Mouse (Mus musculus): ENCODE results near the gene Dbr1. TPM values are rescaled to one million over a fixed set of nuclear protein-coding genes. Genes with fewer than 3 reads are reported as not detected.
"Not testable (repeated sequence)": the region's sequence is repeated elsewhere in the genome, so short reads cannot be mapped to it uniquely, and the experiment has no call there.

Gene Dbr1
- total and polyA plus RNA-seq, 3 experiments, result 51.6 to 53.7 TPM; not detected in 1

DNA sequence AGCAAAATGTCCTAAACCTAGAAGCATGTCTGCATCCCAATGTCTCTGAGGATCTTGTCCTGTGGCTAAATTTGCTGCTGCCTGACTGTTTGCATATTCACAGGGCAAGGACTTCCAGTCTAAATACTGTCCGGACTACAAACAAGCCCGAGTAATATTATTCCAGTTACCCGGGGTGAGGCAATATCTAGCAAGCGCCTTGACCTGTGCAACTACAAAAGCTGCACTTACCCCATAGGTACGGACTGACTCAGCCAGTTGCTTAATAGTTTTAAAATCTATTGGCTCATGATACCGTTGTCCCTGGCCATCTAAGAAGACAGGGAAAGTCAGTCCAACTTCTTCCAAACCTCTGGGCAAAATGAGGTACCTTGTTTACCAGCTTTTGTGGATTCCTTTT is 23.5 kb downstream of the Dbr1 start:
- H3K9ac ChIP-seq (ENCODE audit: control insufficient read depth, low read depth, low read length, poor library complexity, severe bottlenecking); H3K79me2 ChIP-seq (ENCODE audit: control insufficient read depth, insufficient read depth, low read length, poor library complexity); H3K9me3 ChIP-seq (replicated peaks; ENCODE audit: insufficient read depth, low read length); H3K27me3 ChIP-seq (ENCODE audit: control insufficient read depth in 1 of 2, insufficient read depth in 2 of 2, low read length in 2 of 2); H3K4me3 ChIP-seq (ENCODE audit: control insufficient read depth in 1 of 2, insufficient read depth in 1 of 2, low read depth in 2 of 2, low read length in 2 of 2); DNase-seq (ENCODE audit: low read depth, low spot score); H3K36me3 ChIP-seq (ENCODE audit: control insufficient read depth in 1 of 2, insufficient read depth in 2 of 2, low read length in 2 of 2); H3K27ac ChIP-seq (ENCODE audit: control insufficient read depth, low read depth, low read length); H3K4me1 ChIP-seq (ENCODE audit: control insufficient read depth in 1 of 2, insufficient read depth in 2 of 2, low read length in 2 of 2): not testable (repeated sequence)

DNA sequence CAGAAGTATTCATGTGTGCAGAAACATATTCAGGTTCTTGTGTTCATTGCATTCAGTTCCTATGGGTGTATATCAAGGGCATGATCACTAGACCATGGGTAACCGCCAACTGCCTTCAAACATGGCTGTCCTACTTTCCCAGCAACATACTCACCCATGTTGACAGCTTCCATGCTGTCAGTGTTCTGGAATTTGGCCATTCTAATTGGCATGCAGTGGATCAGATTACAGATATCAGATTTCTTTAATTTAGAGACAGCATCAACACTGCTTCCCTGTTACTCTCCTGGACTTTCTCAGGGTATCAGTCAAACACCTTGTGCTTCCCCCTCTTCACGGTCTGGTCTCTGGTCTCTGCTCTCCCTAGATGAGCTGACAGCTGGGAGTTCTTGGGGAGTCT is 28.0 kb downstream of the Dbr1 start:
- no peaks in the 10 kb centered on the region for H3K79me2 ChIP-seq (ENCODE audit: control insufficient read depth, insufficient read depth, low read length, poor library complexity)
- H3K9ac ChIP-seq (ENCODE audit: control insufficient read depth, low read depth, low read length, poor library complexity, severe bottlenecking), result no peak overlapping the region
- no peaks in the 10 kb centered on the region for H3K9me3 ChIP-seq (replicated peaks; ENCODE audit: insufficient read depth, low read length)
- no peak overlapping the region for H3K4me3 ChIP-seq (ENCODE audit: control insufficient read depth in 1 of 2, insufficient read depth in 1 of 2, low read depth in 2 of 2, low read length in 2 of 2)
- DNase-seq (ENCODE audit: low read depth, low spot score), result no peak
- no peaks in the 10 kb centered on the region for H3K27me3 ChIP-seq (ENCODE audit: control insufficient read depth in 1 of 2, insufficient read depth in 2 of 2, low read length in 2 of 2)
- no peaks in the 10 kb centered on the region for H3K4me1 ChIP-seq (ENCODE audit: control insufficient read depth in 1 of 2, insufficient read depth in 2 of 2, low read length in 2 of 2)
- H3K27ac ChIP-seq (ENCODE audit: control insufficient read depth, low read depth, low read length), result no peak overlapping the region
- H3K36me3 ChIP-seq (ENCODE audit: control insufficient read depth in 1 of 2, insufficient read depth in 2 of 2, low read length in 2 of 2), result no peaks in the 10 kb centered on the region
- TF ChIP-seq UBTF (IDR thresholded peaks at IDR 0.05; ENCODE audit: borderline replicate concordance, insufficient read depth, low read depth, low read length) (no peak), POLR2AphosphoS2 (IDR thresholded peaks at IDR 0.05; ENCODE audit: low read length) (no peak), TBP (IDR thresholded peaks at IDR 0.05; ENCODE audit: low read depth, low read length) (no peak), CHD2 (IDR thresholded peaks at IDR 0.05; ENCODE audit: low read length) (no peak), USF2 (IDR thresholded peaks at IDR 0.05; ENCODE audit: borderline replicate concordance in 1 of 2, insufficient read depth in 1 of 2, low read depth in 1 of 2, low read length in 2 of 2) (no peak), POLR2A (IDR thresholded peaks at IDR 0.05; ENCODE audit: control insufficient read depth in 1 of 2, insufficient read depth in 1 of 2, low read depth in 1 of 2, low read length in 2 of 2, poor library complexity in 1 of 2) (no peak), MYC (IDR thresholded peaks at IDR 0.05; ENCODE audit: low read depth, low read length) (no peak), MAZ (IDR thresholded peaks at IDR 0.05; ENCODE audit: low read depth, low read length) (no peak), ZMIZ1 (IDR thresholded peaks at IDR 0.05; ENCODE audit: low read depth, low read length) (no peak), TAL1 (IDR thresholded peaks at IDR 0.05; ENCODE audit: low read length) (no peak), POLR2AphosphoS5 (IDR thresholded peaks at IDR 0.05; ENCODE audit: borderline replicate concordance, low read depth, low read length) (no peak), RCOR1 (IDR thresholded peaks at IDR 0.05; ENCODE audit: low read depth, low read length) (no peak), ETS1 (IDR thresholded peaks at IDR 0.05; ENCODE audit: low read depth, low read length) (no peak), NELFE (IDR thresholded peaks at IDR 0.05; ENCODE audit: low read depth, low read length) (no peak), EP300 (IDR thresholded peaks at IDR 0.05; ENCODE audit: low read depth in 1 of 2, low read length in 2 of 2) (no peak), ELF1 (IDR thresholded peaks at IDR 0.05; ENCODE audit: low read depth, low read length) (no peak), MAFK (IDR thresholded peaks at IDR 0.05; ENCODE audit: borderline replicate concordance, low read depth, low read length) (no peak), GATA1 (IDR thresholded peaks at IDR 0.05; ENCODE audit: low read depth, low read length) (no peak)

All from MEL (cell line).